Mouse (Mus musculus): ENCODE measurements around the gene Gm47841. TPM values are rescaled to one million over a fixed set of nuclear protein-coding genes. Genes with fewer than 3 reads are reported as not detected.

Gm47841 gene
- polyA plus RNA-seq, 1 experiment from 2014 or later: not detected

DNA sequence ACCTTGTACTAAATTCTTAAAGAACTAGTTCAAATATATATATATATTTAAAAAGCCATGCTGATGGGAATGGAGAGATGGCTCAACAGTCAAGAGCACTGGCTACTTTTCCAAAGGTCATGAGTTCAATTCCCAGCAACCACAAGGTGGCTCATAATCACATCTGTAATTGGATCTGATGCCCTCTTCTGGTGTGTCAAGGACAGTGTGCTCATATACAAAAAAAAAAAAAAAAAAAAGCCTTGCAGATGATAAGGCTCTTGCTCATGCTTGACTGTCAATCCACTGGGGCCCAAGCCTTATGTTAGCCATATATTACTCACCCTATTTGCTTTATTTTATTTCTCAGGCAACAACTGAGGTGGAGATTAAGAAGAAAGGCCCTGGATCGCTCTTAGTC lies 45.5 kb downstream of the Gm47841 start:
- Histone ChIP-seq H3K27ac (ENCODE audit: low read length) (no peak overlapping the region), H3K9me3 (replicated peaks; ENCODE audit: control insufficient read depth, low read length) (no peaks in the 10 kb centered on the region), H3K4me1 (ENCODE audit: control insufficient read depth, insufficient read depth, low read length) (no peaks in the 10 kb centered on the region), H3K9ac (ENCODE audit: low read length) (no peak overlapping the region), H3K27me3 (ENCODE audit: control insufficient read depth, insufficient read depth, low read length) (no peaks in the 10 kb centered on the region), H3K36me3 (ENCODE audit: control insufficient read depth, insufficient read depth, low read length) (no peaks in the 10 kb centered on the region), H3K4me3 (replicated peaks; ENCODE audit: low read length) (no peak overlapping the region), H3K4me2 (ENCODE audit: low read depth, low read length) (no peak overlapping the region)
- 69% methylated on average over 1 of the region's 1 CpGs for WGBS
- ATAC-seq (ENCODE audit: insufficient read depth, low FRiP score): no peak

DNA sequence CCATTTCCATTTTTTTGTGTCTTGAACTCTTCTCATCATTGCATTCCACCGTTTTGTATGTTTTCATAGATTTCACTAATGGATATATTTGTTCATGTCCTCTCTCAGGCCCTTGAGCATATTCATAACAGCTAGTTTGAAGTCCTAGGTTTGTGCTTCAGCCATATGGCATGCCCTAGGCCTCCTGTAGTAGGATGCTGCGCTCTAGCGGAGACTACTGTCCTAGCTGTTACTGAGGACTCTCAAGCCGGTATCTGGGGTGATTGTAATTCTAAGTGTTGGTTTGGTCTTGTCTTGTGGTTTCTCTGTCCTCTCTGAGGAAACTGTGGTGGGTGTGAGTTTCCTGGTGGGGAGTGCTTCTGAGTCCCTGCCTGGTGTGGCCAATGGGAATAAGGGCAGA lies 50.1 kb downstream of the Gm47841 start:
- Histone ChIP-seq H3K4me1 (ENCODE audit: control insufficient read depth, insufficient read depth, low read length) (no peaks in the 10 kb centered on the region), H3K9me3 (replicated peaks; ENCODE audit: control insufficient read depth, low read length) (no peaks in the 10 kb centered on the region), H3K4me2 (ENCODE audit: low read depth, low read length) (no peak overlapping the region), H3K27ac (ENCODE audit: low read length) (no peak overlapping the region), H3K4me3 (replicated peaks; ENCODE audit: low read length) (no peak overlapping the region), H3K36me3 (ENCODE audit: control insufficient read depth, insufficient read depth, low read length) (no peaks in the 10 kb centered on the region), H3K27me3 (ENCODE audit: control insufficient read depth, insufficient read depth, low read length) (no peaks in the 10 kb centered on the region), H3K9ac (ENCODE audit: low read length) (no peak overlapping the region)
- WGBS: 28% methylated on average over 4 of the region's 4 CpGs
- ATAC-seq (ENCODE audit: insufficient read depth, low FRiP score): no peak

Other genes starting within 250 kb of the Gm47841 start
- gene Scn8a, start 177.5 kb downstream of the Gm47841 start, polyA plus RNA-seq (2015; fragmentation: Nextera tagmentation; extraction: Ambion mirVana): 0.77 and 0.97 TPM in 2 replicates
- 0.05 and 0.10 TPM in 2 replicates for gene Fignl2, start 31.2 kb upstream of the Gm47841 start, polyA plus RNA-seq (2015; fragmentation: Nextera tagmentation; extraction: Ambion mirVana)
- not detected in 2 replicates for gene Ankrd33, start 68.4 kb upstream of the Gm47841 start, polyA plus RNA-seq (2015; fragmentation: Nextera tagmentation; extraction: Ambion mirVana)
- gene Acvrl1, start 81.1 kb upstream of the Gm47841 start, polyA plus RNA-seq (2015; fragmentation: Nextera tagmentation; extraction: Ambion mirVana): 34.9 and 39.3 TPM in 2 replicates
- gene Acvr1b, start 126.7 kb upstream of the Gm47841 start, polyA plus RNA-seq (2015; fragmentation: Nextera tagmentation; extraction: Ambion mirVana): 11.6 and 12.1 TPM in 2 replicates
- 2.1 and 2.7 TPM in 2 replicates for gene Grasp, start 176.8 kb upstream of the Gm47841 start, polyA plus RNA-seq (2015; fragmentation: Nextera tagmentation; extraction: Ambion mirVana)
- gene Nr4a1, start 206.9 kb upstream of the Gm47841 start, polyA plus RNA-seq (2015; fragmentation: Nextera tagmentation; extraction: Ambion mirVana): 12.9 and 13.3 TPM in 2 replicates
- 66.9 and 67.0 TPM in 2 replicates for gene Atg101, start 236.9 kb upstream of the Gm47841 start, polyA plus RNA-seq (2015; fragmentation: Nextera tagmentation; extraction: Ambion mirVana)
- 9.4 and 9.5 TPM in 2 replicates for gene 6030408B16Rik, start 245.8 kb upstream of the Gm47841 start, polyA plus RNA-seq (2015; fragmentation: Nextera tagmentation; extraction: Ambion mirVana)